ENCODE assay signal across 8 mouse cellular contexts in genomic region chr6:129423734-129424072, GRCm38 (mm10). TPM values are rescaled to one million over a fixed set of nuclear protein-coding genes. Genes with fewer than 3 reads are reported as not detected.
A peak's percentile ranks its signal among the peaks of the same experiment; 100 is the strongest.
DNase-seq lines count a peak whose midpoint lies in the region; ATAC-seq lines count a peak whose summit lies in the region.

No protein-coding gene starts in this region.

- no peaks in the 10 kb centered on the region for H3K36me3 ChIP-seq in embryonic facial prominence, embryonic 14.5 days (ENCODE audit: control insufficient read depth, insufficient read depth, low read length)
- H3K36me3 ChIP-seq in heart, embryonic 12.5 days = no peaks in the 10 kb centered on the region
- no peaks in the 10 kb centered on the region for H3K36me3 ChIP-seq in kidney, embryonic 16.5 days (ENCODE audit: insufficient read depth, low read length)
- H3K36me3 ChIP-seq in splenic B cell, adult 2 months (ENCODE audit: control insufficient read depth, insufficient read depth, low read length, poor library complexity, severe bottlenecking) = no peaks in the 10 kb centered on the region

- H3K27me3 ChIP-seq in embryonic facial prominence, embryonic 14.5 days (replicated peaks; ENCODE audit: control insufficient read depth, insufficient read depth, low read length) = no peaks in the 10 kb centered on the region
- H3K27me3 ChIP-seq in heart, embryonic 12.5 days (replicated peaks) = no peaks in the 10 kb centered on the region
- no peaks in the 10 kb centered on the region for H3K27me3 ChIP-seq in kidney, embryonic 16.5 days (ENCODE audit: insufficient read depth, low read length)
- H3K27me3 ChIP-seq in splenic B cell, adult 2 months (ENCODE audit: control insufficient read depth, insufficient read depth, low read length, poor library complexity, severe bottlenecking) = no peaks in the 10 kb centered on the region

- H3K4me1 ChIP-seq in embryonic facial prominence, embryonic 14.5 days (ENCODE audit: control insufficient read depth, insufficient read depth, low read length) = 0 out of 2 replicates have a peak, but pooled peaks cover 7% of the 10 kb centered on the region
- H3K4me1 ChIP-seq in heart, embryonic 12.5 days (replicated peaks) = peaks cover 11% of the 10 kb centered on the region
- peaks cover 9% of the 10 kb centered on the region for H3K4me1 ChIP-seq in kidney, embryonic 16.5 days (ENCODE audit: insufficient read depth, low read length)

- DNase-seq in 416B (ENCODE audit: low read depth) = peak; percentile 40
- peak; percentile 65 to 75 for DNase-seq in adrenal gland, postnatal 4 days (ENCODE audit: low spot score in 2 of 2)
- peak; percentile 37 for DNase-seq in embryonic facial prominence, embryonic 14.5 days (ENCODE audit: low spot score)
- peak; percentile 65 for DNase-seq in liver
- DNase-seq in naive thymus-derived CD4-positive, alpha-beta T cell, adult 2 months (ENCODE audit: low read depth) = peak; percentile 71
- DNase-seq in splenic B cell, adult 2 months (ENCODE audit: low read depth, low spot score) = peak; percentile 70

- no peaks in the 10 kb centered on the region for H3K9me3 ChIP-seq in embryonic facial prominence, embryonic 14.5 days (ENCODE audit: control insufficient read depth, low read length)
- no peaks in the 10 kb centered on the region for H3K9me3 ChIP-seq in heart, embryonic 12.5 days (replicated peaks)
- no peaks in the 10 kb centered on the region for H3K9me3 ChIP-seq in kidney, embryonic 16.5 days (ENCODE audit: low read length)

- no peak overlapping the region for H3K4me2 ChIP-seq in embryonic facial prominence, embryonic 14.5 days (ENCODE audit: low read depth, low read length)
- peak overlapping the region; percentile 19 for H3K4me2 ChIP-seq in heart, embryonic 12.5 days
- H3K4me2 ChIP-seq in kidney, embryonic 16.5 days (replicated peaks; ENCODE audit: low read depth, low read length) = no peak overlapping the region

- peak; percentile 76 for ATAC-seq in embryonic facial prominence, embryonic 14.5 days (ENCODE audit: low read depth)
- ATAC-seq in heart, embryonic 12.5 days (ENCODE audit: insufficient number of reproducible peaks, low FRiP score) = peak; percentile 52; the same call in 1 of the 2 replicates
- ATAC-seq in kidney, embryonic 16.5 days (ENCODE audit: low FRiP score, low TSS enrichment) = peak; percentile 81

- no peak overlapping the region for H3K4me3 ChIP-seq in embryonic facial prominence, embryonic 14.5 days (ENCODE audit: low read depth, low read length)
- H3K4me3 ChIP-seq in heart, embryonic 12.5 days = no peak overlapping the region
- no peak overlapping the region for H3K4me3 ChIP-seq in kidney, embryonic 16.5 days (ENCODE audit: low read length)

- H3K9ac ChIP-seq in embryonic facial prominence, embryonic 14.5 days (ENCODE audit: low read depth, low read length) = no peak overlapping the region
- no peak overlapping the region for H3K9ac ChIP-seq in heart, embryonic 12.5 days
- H3K9ac ChIP-seq in kidney, embryonic 16.5 days (replicated peaks; ENCODE audit: low read length) = no peak overlapping the region

- H3K27ac ChIP-seq in embryonic facial prominence, embryonic 14.5 days (replicated peaks; ENCODE audit: low read depth, low read length) = no peak overlapping the region
- H3K27ac ChIP-seq in heart, embryonic 12.5 days (ENCODE audit: poor library complexity, severe bottlenecking) = peak overlapping the region; percentile 46; the same call in 1 of the 2 replicates
- H3K27ac ChIP-seq in kidney, embryonic 16.5 days (ENCODE audit: low read length) = peak overlapping the region; percentile 7; the same call in 1 of the 2 replicates

- WGBS in embryonic facial prominence, embryonic 14.5 days = 0% methylated on average over 1 of the region's 1 CpGs
- WGBS in heart, embryonic 12.5 days = 3% methylated on average over 1 of the region's 1 CpGs
- 22% methylated on average over 1 of the region's 1 CpGs for WGBS in kidney, embryonic 16.5 days

RNA-seq across cellular contexts. Expression of gene Clec9a, which starts 15.0 kb away (rescaled TPM):
- under 1 TPM; 0.31 to 0.40 TPM for total RNA-seq in adrenal gland, postnatal 4 days (2021)
- 0.17 and 0.24 TPM in 2 replicates for polyA plus RNA-seq in embryonic facial prominence, embryonic 14.5 days (2014; fragmentation: Nextera tagmentation; extraction: Ambion mirVana)
- 0.10 and 0.27 TPM in 2 replicates for polyA plus RNA-seq in heart, embryonic 12.5 days (2016; fragmentation: Nextera tagmentation; extraction: Ambion mirVana)
- polyA plus RNA-seq in kidney, embryonic 16.5 days (2015; fragmentation: Nextera tagmentation; extraction: Ambion mirVana) = 0.41 and 0.54 TPM in 2 replicates

RNA-seq across cellular contexts. Expression of gene Clec1b, which starts 26.6 kb away (rescaled TPM):
- 1 to 10 TPM; 2.2 to 3.9 TPM for total RNA-seq in adrenal gland, postnatal 4 days (2021)
- 1.6 and 2.2 TPM in 2 replicates for polyA plus RNA-seq in embryonic facial prominence, embryonic 14.5 days (2014; fragmentation: Nextera tagmentation; extraction: Ambion mirVana)
- 6.6 and 7.4 TPM in 2 replicates for polyA plus RNA-seq in heart, embryonic 12.5 days (2016; fragmentation: Nextera tagmentation; extraction: Ambion mirVana)
- 1.8 and 1.9 TPM in 2 replicates for polyA plus RNA-seq in kidney, embryonic 16.5 days (2015; fragmentation: Nextera tagmentation; extraction: Ambion mirVana)

RNA-seq across cellular contexts. Expression of gene Clec1a, which starts 28.1 kb away (rescaled TPM):
- total RNA-seq in adrenal gland, postnatal 4 days (2021) = 10 to 100 TPM in 1 of 2 experiments, 1 to 10 TPM in 1; 9.2 to 11.1 TPM
- polyA plus RNA-seq in embryonic facial prominence, embryonic 14.5 days (2014; fragmentation: Nextera tagmentation; extraction: Ambion mirVana) = 2.7 and 4.3 TPM in 2 replicates
- polyA plus RNA-seq in heart, embryonic 12.5 days (2016; fragmentation: Nextera tagmentation; extraction: Ambion mirVana) = 0.91 and 1.2 TPM in 2 replicates
- 11.3 and 12.8 TPM in 2 replicates for polyA plus RNA-seq in kidney, embryonic 16.5 days (2015; fragmentation: Nextera tagmentation; extraction: Ambion mirVana)

RNA-seq across cellular contexts. Expression of gene Clec12b, which starts 38.0 kb away (rescaled TPM):
- total RNA-seq in adrenal gland, postnatal 4 days (2021) = under 1 TPM in 1 of 2 experiments, not detected in 1; 0.31 TPM
- polyA plus RNA-seq in embryonic facial prominence, embryonic 14.5 days (2014; fragmentation: Nextera tagmentation; extraction: Ambion mirVana) = 0.21 TPM in 1 of 2 replicates, not detected in the other
- 0.33 and 0.64 TPM in 2 replicates for polyA plus RNA-seq in heart, embryonic 12.5 days (2016; fragmentation: Nextera tagmentation; extraction: Ambion mirVana)
- 0.11 TPM in 1 of 2 replicates, not detected in the other for polyA plus RNA-seq in kidney, embryonic 16.5 days (2015; fragmentation: Nextera tagmentation; extraction: Ambion mirVana)
